Mouse (Mus musculus) G1E (cell line): ENCODE results near the gene Smdt1. TPM values are rescaled to one million over a fixed set of nuclear protein-coding genes. Genes with fewer than 3 reads are reported as not detected.
"Not testable (repeated sequence)": the region's sequence is repeated elsewhere in the genome, so short reads cannot be mapped to it uniquely, and the experiment has no call there.

Experiments used
- ATAC-seq: 2 replicates; pipeline ENCODE4 v1.8.0; 2016; ENCODE audit warnings: mild to moderate bottlenecking; ENCODE audit not compliant: insufficient number of reproducible peaks, poor library complexity, low FRiP score, severe bottlenecking; ENCODE audit errors: extremely low read depth
- DNase-seq: peaks from one replicate; pipeline ENCODE4 v3.0.0; 2012; ENCODE audit warnings: low spot score
- H3K27me3 ChIP-seq: 2 replicates; pipeline ENCODE4 v1.6.1; 2012; ENCODE audit warnings: mild to moderate bottlenecking, low read length, inconsistent platforms; ENCODE audit not compliant: insufficient read depth
- H3K36me3 ChIP-seq: replicated peaks from 2 replicates; pipeline ENCODE3; 2012; ENCODE audit warnings: mild to moderate bottlenecking, inconsistent platforms
- H3K4me1 ChIP-seq: 2 replicates; pipeline ENCODE4 v1.6.1; 2012; ENCODE audit warnings: low read depth, low read length, inconsistent platforms, mixed read lengths; ENCODE audit not compliant: insufficient read depth
- H3K4me3 ChIP-seq: 2 replicates; pipeline ENCODE4 v1.5.1; 2012; ENCODE audit warnings: low read depth, mild to moderate bottlenecking, inconsistent platforms, low read length, moderate library complexity, mixed read lengths
- H3K9me3 ChIP-seq: replicated peaks from 2 replicates; pipeline ENCODE4 v1.6.1; 2012; ENCODE audit warnings: inconsistent platforms
- CTCF ChIP-seq: IDR thresholded peaks from 2 replicates; pipeline ENCODE4 v1.5.1; 2012; ENCODE audit warnings: low read depth, low read length, inconsistent platforms, mixed read lengths
- GATA1 ChIP-seq: IDR thresholded peaks from 2 replicates; pipeline ENCODE4 v1.6.1; 2012; ENCODE audit warnings: borderline replicate concordance, low read length, inconsistent platforms, mixed read lengths
- GATA2 ChIP-seq: IDR thresholded peaks from 2 replicates; pipeline ENCODE4 v1.6.1; 2012; ENCODE audit warnings: low read depth, low read length, inconsistent platforms, borderline replicate concordance
- POLR2AphosphoS5 ChIP-seq: IDR thresholded peaks from 2 replicates; pipeline ENCODE4 v1.6.1; 2012; ENCODE audit warnings: low read depth, low read length, inconsistent platforms; ENCODE audit not compliant: insufficient replicate concordance
- TAL1 ChIP-seq: conservative IDR thresholded peaks from 2 replicates; pipeline ENCODE4 v1.6.1; 2012; ENCODE audit warnings: low read depth, low read length, inconsistent platforms, mixed read lengths
- polyA plus RNA-seq: library from polyadenylated mRNA; stranded (reverse); fragments of >175 nt; gene quantifications from 2 replicates; pipeline ENCODE4 v1.2.3, GENCODE M21; 2012
- total RNA-seq, 2 experiments: library from RNA; stranded (forward) in 1 of 2; stranded (reverse) in 1 of 2; fragments of 200-1000 nt in 1 of 2; fragments of >200 nt in 1 of 2; fragmentation: Nextera tagmentation in 1 of 2; gene quantifications; 2 replicates each; pipeline ENCODE4 v1.2.3; 2014 to 2017

Gene Smdt1
- total and polyA plus RNA-seq, 3 experiments = 115 to 137 (median 118) TPM

DNA sequence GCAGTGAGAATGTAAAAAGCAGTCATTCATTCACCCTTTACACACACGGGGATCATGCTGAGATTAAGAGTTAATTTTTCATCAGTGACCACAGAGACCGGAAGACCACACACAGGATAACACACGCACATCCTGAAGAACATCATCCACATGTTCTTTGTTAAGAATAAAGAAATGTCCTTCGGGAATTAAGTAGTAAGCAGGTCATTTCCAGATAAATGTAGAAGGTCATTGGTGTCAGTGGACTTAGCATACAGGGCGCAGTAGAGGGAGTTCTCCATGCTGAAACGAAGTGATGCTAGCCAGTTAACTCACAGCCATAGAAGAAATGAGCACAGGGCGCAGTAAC, 41.9 kb downstream of the Smdt1 start:
- Histone ChIP-seq H3K4me1 (peaks cover 9% of the 10 kb centered on the region), H3K4me3 (no peak overlapping the region), H3K27me3 (peaks cover 47% of the 10 kb centered on the region), H3K9me3 (no peaks in the 10 kb centered on the region), H3K36me3 (no peaks in the 10 kb centered on the region)
- TF ChIP-seq CTCF = no peak
- no peak for TF ChIP-seq GATA2
- TF ChIP-seq TAL1 = no peak
- TF ChIP-seq POLR2AphosphoS5 = no peak
- no peak for TF ChIP-seq GATA1
- no peak for DNase-seq
- no peak for ATAC-seq

DNA sequence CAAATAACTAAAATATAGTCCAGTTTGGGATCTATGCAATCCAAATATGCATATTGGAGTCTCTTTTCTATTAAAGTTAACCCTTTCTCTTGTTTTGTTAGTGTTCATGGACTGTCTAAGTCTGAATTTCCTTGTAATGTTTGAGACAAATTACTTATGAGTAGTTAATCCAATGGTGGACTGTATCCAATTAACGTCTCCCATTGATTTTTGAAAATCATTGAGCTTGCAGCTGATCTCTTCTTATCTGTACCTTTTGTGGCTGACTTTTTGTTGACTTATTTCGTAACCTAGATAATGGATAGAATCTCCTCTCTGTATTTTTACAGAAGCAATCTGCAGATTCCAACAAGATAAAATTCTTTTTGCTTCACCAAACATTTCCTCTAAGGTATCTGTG, 43.7 kb downstream of the Smdt1 start:
- no peak overlapping the region for H3K4me3 ChIP-seq

DNA sequence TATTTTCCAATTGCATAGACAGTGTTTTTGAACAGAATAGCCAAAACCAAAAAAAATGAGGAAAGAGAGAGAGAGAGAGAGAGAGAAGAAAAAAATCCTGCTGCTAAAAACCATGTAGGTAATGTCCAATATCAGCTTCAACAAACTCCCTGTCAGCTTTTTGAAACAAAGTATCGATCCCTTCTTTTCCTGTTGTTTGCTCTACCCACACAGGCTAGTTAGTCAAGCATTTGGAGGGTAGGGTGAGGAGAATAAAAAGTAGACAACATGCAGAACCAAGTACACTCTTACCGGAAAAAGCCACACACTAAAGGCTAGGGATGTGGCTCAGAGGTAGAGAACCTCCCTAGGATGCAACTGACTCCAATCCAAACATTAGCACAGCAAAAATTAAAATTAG, 47.0 kb downstream of the Smdt1 start:
- no peaks in the 10 kb centered on the region for H3K36me3 ChIP-seq
- peaks cover 24% of the 10 kb centered on the region for H3K27me3 ChIP-seq
- H3K4me1 ChIP-seq = no peaks in the 10 kb centered on the region
- no peak for DNase-seq
- no peak for ATAC-seq
- TF ChIP-seq GATA1 = no peak
- no peak for TF ChIP-seq GATA2
- TF ChIP-seq POLR2AphosphoS5 = no peak
- TF ChIP-seq CTCF = no peak
- TF ChIP-seq TAL1 = no peak
- no peaks in the 10 kb centered on the region for H3K9me3 ChIP-seq
- H3K4me3 ChIP-seq = no peak overlapping the region

More for the DNA sequence above, 43.7 kb downstream of the Smdt1 start:
- TF ChIP-seq TAL1 = no peak
- no peak for TF ChIP-seq GATA1
- no peak for TF ChIP-seq CTCF
- no peak for TF ChIP-seq POLR2AphosphoS5
- no peak for TF ChIP-seq GATA2
- DNase-seq (no peak), ATAC-seq (no peak)
- H3K9me3 ChIP-seq = no peaks in the 10 kb centered on the region
- H3K36me3 ChIP-seq = no peaks in the 10 kb centered on the region
- peaks cover 40% of the 10 kb centered on the region for H3K27me3 ChIP-seq
- H3K4me1 ChIP-seq = peaks cover 9% of the 10 kb centered on the region

DNA sequence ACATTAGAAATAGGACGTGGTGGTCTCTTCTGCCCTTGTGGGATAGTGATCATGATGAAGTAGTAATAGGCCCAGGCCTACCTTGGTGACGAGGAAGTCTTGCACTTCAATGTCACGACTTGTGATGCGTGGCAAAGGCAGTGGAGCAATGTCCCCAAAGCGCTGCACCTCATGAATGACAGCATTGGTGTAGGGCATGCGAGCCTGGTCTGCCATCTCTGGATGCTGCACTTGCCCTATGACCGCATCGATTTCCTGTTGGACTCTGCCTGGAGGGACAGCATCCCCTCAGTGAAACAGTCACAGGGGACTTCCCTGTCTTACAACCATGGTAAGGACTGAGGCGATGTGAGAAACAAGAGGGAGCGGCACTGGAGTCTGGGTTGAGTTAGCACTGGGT, 51.2 kb downstream of the Smdt1 start:
- H3K36me3 ChIP-seq, H3K9me3 ChIP-seq, H3K4me3 ChIP-seq, DNase-seq, H3K4me1 ChIP-seq, ATAC-seq: not testable (repeated sequence)
- H3K27me3 ChIP-seq = peaks cover 21% of the 10 kb centered on the region

DNA sequence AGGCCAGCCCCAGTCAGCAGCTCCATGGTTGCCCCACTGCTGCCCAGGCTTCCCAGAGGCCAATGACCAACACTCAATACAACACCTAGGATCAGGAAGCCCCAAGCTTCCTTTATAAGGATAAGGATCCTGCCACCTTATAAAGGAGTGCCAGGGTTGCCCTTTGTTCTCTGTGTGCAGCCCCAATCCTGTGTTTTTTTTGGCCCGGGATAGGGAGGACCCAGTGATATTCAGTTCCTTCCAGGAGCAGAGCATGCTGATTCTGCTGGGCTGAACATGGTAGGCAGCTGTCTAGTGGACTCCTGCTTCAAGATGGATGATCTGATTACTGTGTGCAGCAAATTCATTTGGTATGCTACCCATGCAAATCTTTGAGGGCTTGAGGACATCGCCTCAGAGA, 55.2 kb downstream of the Smdt1 start, which contains the start of gene Cyp2d11:
Gene Cyp2d11, minus strand, starts transcription at position 101 of the 400 bp plus-strand sequence.
- DNase-seq, H3K9me3 ChIP-seq, H3K4me3 ChIP-seq, H3K4me1 ChIP-seq, H3K36me3 ChIP-seq, H3K27me3 ChIP-seq, ATAC-seq: not testable (repeated sequence)

DNA sequence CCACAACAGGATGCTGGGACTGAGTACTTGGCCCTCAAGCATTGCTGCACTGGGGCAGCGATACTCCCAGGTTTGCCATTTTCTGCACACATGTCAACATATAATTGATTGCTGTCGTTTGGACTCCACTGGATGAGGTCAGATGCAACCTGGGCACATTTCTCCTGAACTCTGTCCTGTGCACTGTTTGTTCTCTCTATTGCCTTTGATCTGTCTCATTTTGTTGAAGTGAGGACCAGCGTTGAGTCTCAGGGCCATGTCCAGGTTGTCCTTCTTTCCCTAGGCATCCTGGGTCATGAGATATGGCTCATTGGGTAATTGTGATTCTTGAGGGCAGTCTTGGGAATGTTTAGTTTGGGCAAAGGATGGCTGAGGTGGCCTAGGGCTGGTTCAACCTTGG, 57.2 kb downstream of the Smdt1 start:
- ATAC-seq = not testable (repeated sequence)

More for the DNA sequence above, 57.2 kb downstream of the Smdt1 start:
- not testable (repeated sequence) for H3K4me1 ChIP-seq, H3K36me3 ChIP-seq, H3K9me3 ChIP-seq, H3K4me3 ChIP-seq, H3K27me3 ChIP-seq, DNase-seq

Other genes with a start within 250 kb of the Smdt1 start
- gene Ccdc134, start 211.0 kb upstream of the Smdt1 start, total RNA-seq (2014; fragmentation: Nextera tagmentation) = 9.0 and 16.7 TPM in 2 replicates
- 29.7 and 31.7 TPM in 2 replicates for gene Ccdc134, start 211.0 kb upstream of the Smdt1 start, total RNA-seq (2017)
- gene Ccdc134, start 211.0 kb upstream of the Smdt1 start, polyA plus RNA-seq = 5.5 and 13.9 TPM in 2 replicates
- gene Srebf2, start 191.8 kb upstream of the Smdt1 start, total RNA-seq (2014; fragmentation: Nextera tagmentation) = 97.6 and 164 TPM in 2 replicates
- gene Srebf2, start 191.8 kb upstream of the Smdt1 start, total RNA-seq (2017) = 42.5 and 48.5 TPM in 2 replicates
- gene Srebf2, start 191.8 kb upstream of the Smdt1 start, polyA plus RNA-seq = 440 and 648 TPM in 2 replicates
- not detected in 2 replicates for gene Shisa8, start 126.1 kb upstream of the Smdt1 start, total RNA-seq (2014; fragmentation: Nextera tagmentation)
- 0.05 TPM in 1 of 2 replicates, not detected in the other for gene Shisa8, start 126.1 kb upstream of the Smdt1 start, total RNA-seq (2017)
- not detected in 2 replicates for gene Shisa8, start 126.1 kb upstream of the Smdt1 start, polyA plus RNA-seq
- gene Tnfrsf13c, start 114.6 kb upstream of the Smdt1 start, total RNA-seq (2014; fragmentation: Nextera tagmentation) = 1.6 and 2.4 TPM in 2 replicates
- gene Tnfrsf13c, start 114.6 kb upstream of the Smdt1 start, total RNA-seq (2017) = 0.71 and 1.2 TPM in 2 replicates
- 0.18 and 0.65 TPM in 2 replicates for gene Tnfrsf13c, start 114.6 kb upstream of the Smdt1 start, polyA plus RNA-seq
- 70.7 and 84.1 TPM in 2 replicates for gene Cenpm, start 94.2 kb upstream of the Smdt1 start, total RNA-seq (2014; fragmentation: Nextera tagmentation)
- gene Cenpm, start 94.2 kb upstream of the Smdt1 start, total RNA-seq (2017) = 13.7 and 15.7 TPM in 2 replicates
- gene Cenpm, start 94.2 kb upstream of the Smdt1 start, polyA plus RNA-seq = 103 and 105 TPM in 2 replicates
- not detected in 2 replicates for gene 1500009C09Rik, start 86.6 kb upstream of the Smdt1 start, total RNA-seq (2014; fragmentation: Nextera tagmentation)
- gene 1500009C09Rik, start 86.6 kb upstream of the Smdt1 start, total RNA-seq (2017) = not detected in 2 replicates
- gene 1500009C09Rik, start 86.6 kb upstream of the Smdt1 start, polyA plus RNA-seq = not detected in 2 replicates
- gene Sept3, start 64.1 kb upstream of the Smdt1 start, total RNA-seq (2014; fragmentation: Nextera tagmentation) = not detected in 2 replicates
- 0.05 and 0.12 TPM in 2 replicates for gene Sept3, start 64.1 kb upstream of the Smdt1 start, total RNA-seq (2017)
- not detected in 2 replicates for gene Sept3, start 64.1 kb upstream of the Smdt1 start, polyA plus RNA-seq
- not detected in 2 replicates for gene Wbp2nl, start 40.0 kb upstream of the Smdt1 start, total RNA-seq (2014; fragmentation: Nextera tagmentation)
- 0.11 TPM in 1 of 2 replicates, not detected in the other for gene Wbp2nl, start 40.0 kb upstream of the Smdt1 start, total RNA-seq (2017)
- gene Wbp2nl, start 40.0 kb upstream of the Smdt1 start, polyA plus RNA-seq = not detected in 2 replicates
- 190 and 198 TPM in 2 replicates for gene Naga, start within 50 bp of the Smdt1 start, total RNA-seq (2014; fragmentation: Nextera tagmentation)
- gene Naga, start within 50 bp of the Smdt1 start, total RNA-seq (2017) = 200 and 229 TPM in 2 replicates
- gene Naga, start within 50 bp of the Smdt1 start, polyA plus RNA-seq = 274 and 333 TPM in 2 replicates
- gene Pheta2, start within 50 bp of the Smdt1 start, total RNA-seq (2014; fragmentation: Nextera tagmentation) = 50.8 and 67.8 TPM in 2 replicates
- 37.9 and 42.2 TPM in 2 replicates for gene Pheta2, start within 50 bp of the Smdt1 start, total RNA-seq (2017)
- gene Pheta2, start within 50 bp of the Smdt1 start, polyA plus RNA-seq = 12.5 and 18.8 TPM in 2 replicates
- 117 and 124 TPM in 2 replicates for gene Ndufa6, start 15.4 kb downstream of the Smdt1 start, total RNA-seq (2014; fragmentation: Nextera tagmentation)
- 344 and 364 TPM in 2 replicates for gene Ndufa6, start 15.4 kb downstream of the Smdt1 start, total RNA-seq (2017)
- 215 and 331 TPM in 2 replicates for gene Ndufa6, start 15.4 kb downstream of the Smdt1 start, polyA plus RNA-seq
- gene Cyp2d22, start 41.3 kb downstream of the Smdt1 start, total RNA-seq (2014; fragmentation: Nextera tagmentation) = not detected in 2 replicates
- 0.11 and 1.0 TPM in 2 replicates for gene Cyp2d22, start 41.3 kb downstream of the Smdt1 start, total RNA-seq (2017)
- not detected in 2 replicates for gene Cyp2d22, start 41.3 kb downstream of the Smdt1 start, polyA plus RNA-seq
- gene Cyp2d11, start 55.1 kb downstream of the Smdt1 start, total RNA-seq (2014; fragmentation: Nextera tagmentation) = not detected in 2 replicates
- gene Cyp2d11, start 55.1 kb downstream of the Smdt1 start, total RNA-seq (2017) = not detected in 2 replicates
- not detected in 2 replicates for gene Cyp2d11, start 55.1 kb downstream of the Smdt1 start, polyA plus RNA-seq
- gene Cyp2d10, start 68.2 kb downstream of the Smdt1 start, total RNA-seq (2014; fragmentation: Nextera tagmentation) = not detected in 2 replicates
- gene Cyp2d10, start 68.2 kb downstream of the Smdt1 start, total RNA-seq (2017) = 0.05 TPM in 1 of 2 replicates, not detected in the other
- not detected in 2 replicates for gene Cyp2d10, start 68.2 kb downstream of the Smdt1 start, polyA plus RNA-seq
- gene Cyp2d9, start 94.5 kb downstream of the Smdt1 start, total RNA-seq (2014; fragmentation: Nextera tagmentation) = not detected in 2 replicates
- 0.44 and 0.70 TPM in 2 replicates for gene Cyp2d9, start 94.5 kb downstream of the Smdt1 start, total RNA-seq (2017)
- not detected in 2 replicates for gene Cyp2d9, start 94.5 kb downstream of the Smdt1 start, polyA plus RNA-seq
- gene Cyp2d12, start 216.1 kb downstream of the Smdt1 start, total RNA-seq (2014; fragmentation: Nextera tagmentation) = not detected in 2 replicates
- 0.11 TPM in 1 of 2 replicates, not detected in the other for gene Cyp2d12, start 216.1 kb downstream of the Smdt1 start, total RNA-seq (2017)
- gene Cyp2d12, start 216.1 kb downstream of the Smdt1 start, polyA plus RNA-seq = not detected in 2 replicates